Mouse (Mus musculus) liver, adult 2 months (tissue): ENCODE measurements at regions not wholly inside any gene's neighbourhood (a gene's known extent, or its start where the extent isn't known, plus 50 kb on each side); places are given as distances from the start of the nearest gene placed in this dataset.

Experiments
- DNase-seq: peaks from one replicate; pipeline ENCODE4 v3.0.0-alpha.2; 2011; ENCODE audit warnings: low read depth, low spot score; ENCODE audit errors: extremely low read depth
- H3K27ac ChIP-seq: fragments of 200-500 bp; replicated peaks from 2 replicates; pipeline ENCODE4 v1.5.1; 2012; ENCODE audit warnings: low read depth, mild to moderate bottlenecking, control low read depth, inconsistent platforms, low read length; ENCODE audit not compliant: insufficient read depth
- H3K27me3 ChIP-seq: fragments of 200-500 bp; 2 replicates; pipeline ENCODE4 v1.6.1; 2012; ENCODE audit warnings: mild to moderate bottlenecking, moderate library complexity, low read length, inconsistent platforms; ENCODE audit not compliant: control insufficient read depth, insufficient read depth
- H3K36me3 ChIP-seq: fragments of 200-500 bp; 2 replicates; pipeline ENCODE4 v1.6.1; 2012; ENCODE audit warnings: low read length, inconsistent platforms; ENCODE audit not compliant: control insufficient read depth, insufficient read depth
- H3K4me1 ChIP-seq: fragments of 200-500 bp; 2 replicates; pipeline ENCODE4 v1.6.1; 2011; ENCODE audit warnings: low read length; ENCODE audit not compliant: control insufficient read depth, insufficient read depth
- H3K4me3 ChIP-seq: fragments of 200-500 bp; 2 replicates; pipeline ENCODE4 v1.5.1; 2011; ENCODE audit warnings: low read depth, mild to moderate bottlenecking, control low read depth, low read length, moderate library complexity; ENCODE audit not compliant: insufficient read depth
- H3K79me2 ChIP-seq: fragments of 200-500 bp; 2 replicates; pipeline ENCODE4 v1.6.1; 2012; ENCODE audit warnings: inconsistent platforms, mild to moderate bottlenecking, low read length, moderate library complexity; ENCODE audit not compliant: control insufficient read depth, insufficient read depth
- H3K9ac ChIP-seq: fragments of 200-500 bp; 2 replicates; pipeline ENCODE4 v1.6.1; 2012; ENCODE audit warnings: low read depth, mild to moderate bottlenecking, control low read depth, inconsistent platforms, low read length
- CTCF ChIP-seq: fragments of 200-500 bp; IDR thresholded peaks from 2 replicates; pipeline ENCODE4 v1.5.1; 2011; ENCODE audit warnings: low read depth, low read length, control low read depth
- POLR2A ChIP-seq: fragments of 200-500 bp; IDR thresholded peaks from 2 replicates; pipeline ENCODE4 v1.6.1; 2011; ENCODE audit warnings: low read length, control low read depth; ENCODE audit not compliant: insufficient read depth; ENCODE audit errors: extremely low read depth
- WGBS: fragments of 180-500 bp; shearing (Covaris S2); methylation state at CpG from one replicate; pipeline ENCODE4 v1.1.7; 2018; 5-methylcytosine and 5-hydroxymethylcytosine counted together

GRCm38 (mm10) chr10:42075545-42075944, 57.3 kb upstream of the Armc2 start:
- no peak overlapping the region for H3K27ac ChIP-seq
- no peak for TF ChIP-seq CTCF
- TF ChIP-seq POLR2A, result no peak
- H3K9ac ChIP-seq, result no peak overlapping the region
- WGBS, result 85% methylated on average over 6 of the region's 6 CpGs
- DNase-seq, result no peak
- H3K4me3 ChIP-seq, result no peak overlapping the region
- H3K79me2 ChIP-seq, result no peaks in the 10 kb centered on the region
- no peaks in the 10 kb centered on the region for H3K4me1 ChIP-seq
- no peaks in the 10 kb centered on the region for H3K36me3 ChIP-seq
- H3K27me3 ChIP-seq, result no peaks in the 10 kb centered on the region; the same call in 1 of the 2 replicates

DNA sequence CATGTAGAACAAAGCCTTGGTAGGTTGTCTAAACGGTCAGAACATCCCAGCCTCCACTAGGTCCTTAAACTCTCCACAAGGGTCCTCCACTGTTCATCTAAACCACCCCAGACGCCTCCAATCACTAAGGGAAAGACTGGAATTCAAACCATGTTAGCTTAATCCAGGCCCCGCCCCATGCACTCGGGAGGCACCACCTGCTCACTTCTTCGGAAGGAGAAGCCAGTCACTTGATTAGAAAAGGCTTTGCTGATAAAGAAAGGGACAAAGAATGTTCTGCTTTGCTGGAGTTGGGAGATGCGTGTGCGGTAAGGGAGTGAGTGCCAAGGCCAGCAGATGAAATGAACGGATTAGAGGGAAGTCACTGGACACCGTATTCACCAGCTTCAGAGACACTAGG, 54.5 kb upstream of the Armc2 start:
- H3K27ac ChIP-seq, result no peak overlapping the region
- DNase-seq, result no peak
- no peaks in the 10 kb centered on the region; the same call in 1 of the 2 replicates for H3K27me3 ChIP-seq
- 29% methylated on average over 9 of the region's 9 CpGs for WGBS
- no peaks in the 10 kb centered on the region for H3K79me2 ChIP-seq
- no peak overlapping the region for H3K4me3 ChIP-seq
- no peaks in the 10 kb centered on the region for H3K36me3 ChIP-seq
- no peaks in the 10 kb centered on the region for H3K4me1 ChIP-seq
- no peak overlapping the region for H3K9ac ChIP-seq
- TF ChIP-seq CTCF (no peak), POLR2A (no peak)

- WGBS, result 49% methylated on average over 3 of the region's 3 CpGs
- Histone ChIP-seq H3K79me2 (no peaks in the 10 kb centered on the region), H3K9ac (no peak overlapping the region), H3K27me3 (no peaks in the 10 kb centered on the region; the same call in 1 of the 2 replicates), H3K36me3 (no peaks in the 10 kb centered on the region), H3K27ac (no peak overlapping the region), H3K4me1 (no peaks in the 10 kb centered on the region), H3K4me3 (no peak overlapping the region)
- no peak for DNase-seq
- no peak for TF ChIP-seq CTCF
- TF ChIP-seq POLR2A, result no peak
These were observed 53.9 kb upstream of the Armc2 start for GRCm38 (mm10) chr10:42072131-42072530.

- 62% methylated on average over 8 of the region's 8 CpGs for WGBS
- Histone ChIP-seq H3K27ac (no peak overlapping the region), H3K27me3 (no peaks in the 10 kb centered on the region; the same call in 1 of the 2 replicates), H3K79me2 (no peaks in the 10 kb centered on the region), H3K4me3 (no peak overlapping the region), H3K36me3 (no peaks in the 10 kb centered on the region), H3K9ac (no peak overlapping the region), H3K4me1 (no peaks in the 10 kb centered on the region)
- TF ChIP-seq POLR2A (no peak), CTCF (no peak)
- no peak for DNase-seq
These were observed 53.3 kb upstream of the Armc2 start for GRCm38 (mm10) chr10:42071404-42072024.

GRCm38 (mm10) chr10:42070611-42071403, 52.6 kb upstream of the Armc2 start:
- no peaks in the 10 kb centered on the region for H3K4me1 ChIP-seq
- peak; percentile 64 for DNase-seq
- H3K4me3 ChIP-seq, result no peak overlapping the region
- no peaks in the 10 kb centered on the region for H3K79me2 ChIP-seq
- WGBS, result 28% methylated on average over 10 of the region's 10 CpGs
- H3K27me3 ChIP-seq, result no peaks in the 10 kb centered on the region; the same call in 1 of the 2 replicates
- H3K27ac ChIP-seq, result no peak overlapping the region
- no peak overlapping the region for H3K9ac ChIP-seq
- TF ChIP-seq POLR2A (no peak), CTCF (peak; percentile 81)
- H3K36me3 ChIP-seq, result no peaks in the 10 kb centered on the region

DNA sequence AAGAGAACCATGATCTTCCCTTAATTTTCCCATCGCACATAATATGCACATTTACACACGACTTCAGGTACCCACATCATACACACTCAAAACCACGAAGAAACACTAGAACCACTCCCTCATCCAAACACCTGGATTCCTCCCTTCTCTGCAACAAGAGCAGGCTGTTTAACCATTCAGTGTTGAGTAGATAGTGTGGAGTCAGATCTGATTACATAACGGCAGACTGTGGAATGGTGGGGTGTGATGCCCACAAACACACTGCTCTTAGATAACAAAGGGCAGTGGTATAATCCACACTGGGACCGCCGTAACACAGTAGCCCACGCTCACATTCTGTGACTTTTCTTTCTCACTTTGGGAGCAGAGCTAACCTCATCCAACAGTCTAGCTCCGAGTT, 51.5 kb upstream of the Armc2 start:
- no peak overlapping the region for H3K9ac ChIP-seq
- H3K27ac ChIP-seq, result no peak overlapping the region
- 85% methylated on average over 8 of the region's 8 CpGs for WGBS
- H3K36me3 ChIP-seq, result no peaks in the 10 kb centered on the region
- H3K4me1 ChIP-seq, result no peaks in the 10 kb centered on the region
- no peaks in the 10 kb centered on the region; the same call in 1 of the 2 replicates for H3K27me3 ChIP-seq
- H3K4me3 ChIP-seq, result no peak overlapping the region
- H3K79me2 ChIP-seq, result no peaks in the 10 kb centered on the region
- TF ChIP-seq POLR2A, result no peak
- no peak for TF ChIP-seq CTCF
- DNase-seq, result no peak
